Mouse (Mus musculus) left cerebral cortex, postnatal 14 days (tissue): ENCODE measurements at regions not wholly inside any gene's neighbourhood (a gene's known extent, or its start where the extent isn't known, plus 50 kb on each side); places are given as distances from the start of the nearest gene placed in this dataset.
A peak's percentile ranks its signal among the peaks of the same experiment; 100 is the strongest.

Source experiments
- DNase-seq, 2 experiments: peaks; one replicate each; pipeline ENCODE4 v3.0.0; 2021 to 2022; ENCODE audit warnings: low spot score in 2 of 2, mixed read lengths in 1 of 2
- intact Hi-C: fragments of 180-260 bp; cut with DNase I; formaldehyde crosslinking; loops from one replicate; pipeline ENCODE4 v1.15.1; 2025

GRCm38 (mm10) chr2:131801212-131801611 is 58.3 kb downstream of the Erv3 start:
- DNase-seq: no peak
- intact Hi-C loops: no loop called here

DNA sequence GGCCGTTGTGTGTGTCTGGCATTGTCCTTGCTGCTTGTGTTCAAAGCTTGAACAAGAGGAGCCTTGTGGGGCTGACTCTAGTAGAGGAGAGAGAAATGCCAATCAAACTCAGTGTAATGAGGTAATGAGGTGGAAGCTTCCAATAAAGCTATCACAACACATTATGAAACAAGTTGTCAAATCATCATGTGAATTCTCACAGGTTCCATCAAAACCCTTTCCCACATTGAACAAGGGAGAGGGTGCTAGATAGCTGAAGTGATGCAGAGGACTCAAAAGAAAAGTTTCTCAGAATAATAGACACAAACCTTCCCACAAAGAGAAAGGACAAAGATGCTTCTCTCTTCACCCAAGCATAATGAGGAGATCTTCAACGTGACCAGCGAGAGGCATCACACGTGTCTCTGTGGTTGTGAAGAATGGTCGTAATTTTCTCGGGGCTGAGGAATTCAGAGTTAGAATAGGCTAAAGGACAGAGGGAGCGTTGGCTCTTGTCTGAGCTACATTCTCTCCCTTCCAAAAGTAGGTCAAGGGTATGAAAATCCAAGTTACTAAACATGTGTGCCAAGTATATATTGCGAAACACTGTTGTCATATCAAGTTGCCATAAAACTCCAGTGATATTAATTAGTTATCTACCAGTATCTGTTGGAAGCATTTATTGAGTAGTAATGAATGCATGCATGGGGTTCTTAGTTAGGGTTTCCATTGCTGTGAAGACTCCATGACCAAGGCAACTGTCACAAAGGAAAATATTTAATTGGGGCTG is 59.2 kb downstream of the Erv3 start:
- no peak for DNase-seq
- intact Hi-C loops: no loop called here

DNA sequence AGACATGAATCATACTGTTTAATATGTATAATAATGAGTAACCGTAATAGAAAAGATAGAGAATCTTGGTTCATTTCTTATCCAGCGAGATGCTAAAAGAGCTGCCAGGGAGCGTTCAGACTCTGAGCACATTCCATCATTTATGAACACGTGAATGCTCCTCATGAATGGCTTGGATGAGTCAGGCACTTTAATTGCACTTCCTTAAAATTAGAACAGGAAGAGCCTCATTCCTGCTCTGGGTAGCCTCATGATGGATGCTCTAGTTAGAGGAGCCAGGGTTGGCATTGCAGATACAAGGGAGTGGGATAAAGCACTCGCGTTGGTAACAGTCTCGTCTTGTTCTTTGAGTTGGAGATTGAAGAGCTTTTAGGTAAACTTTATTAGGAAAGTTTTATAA is 60.1 kb downstream of the Erv3 start:
- no peak for DNase-seq
- intact Hi-C loops: no loop called here

DNA sequence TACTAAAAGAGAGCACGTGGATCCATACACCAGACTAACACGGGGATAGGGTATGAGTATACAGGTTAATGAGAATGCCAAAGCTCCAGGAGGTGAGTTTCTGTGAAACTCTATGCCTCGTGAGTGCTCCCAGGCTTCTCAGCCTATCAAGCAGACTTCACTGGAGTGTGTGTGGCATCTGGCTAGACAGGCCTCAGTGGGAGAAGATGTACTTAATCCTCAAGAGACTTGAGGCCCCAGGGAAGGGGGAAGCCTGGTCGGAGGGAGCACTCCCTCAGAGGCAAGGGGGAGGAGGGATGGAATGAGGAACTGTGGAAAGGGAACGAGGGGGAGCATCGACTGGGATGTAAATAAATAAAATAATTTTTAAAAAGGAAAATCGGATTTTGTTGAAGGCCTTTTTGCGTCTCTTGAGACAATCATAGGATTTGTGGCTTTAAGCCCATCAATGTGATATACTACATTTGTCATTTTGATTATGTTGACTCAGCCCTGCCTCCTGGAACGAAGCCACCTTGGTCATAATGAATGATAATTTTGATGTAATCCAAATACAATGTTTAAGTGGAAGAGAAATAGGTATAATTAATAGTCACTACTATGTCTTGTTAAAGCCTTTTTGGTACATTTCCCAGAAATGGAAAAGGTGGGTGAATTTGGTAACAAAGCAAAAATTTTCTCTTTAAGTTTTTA is 62.4 kb downstream of the Erv3 start:
- no peak for DNase-seq
- intact Hi-C loops: no loop called here

DNA sequence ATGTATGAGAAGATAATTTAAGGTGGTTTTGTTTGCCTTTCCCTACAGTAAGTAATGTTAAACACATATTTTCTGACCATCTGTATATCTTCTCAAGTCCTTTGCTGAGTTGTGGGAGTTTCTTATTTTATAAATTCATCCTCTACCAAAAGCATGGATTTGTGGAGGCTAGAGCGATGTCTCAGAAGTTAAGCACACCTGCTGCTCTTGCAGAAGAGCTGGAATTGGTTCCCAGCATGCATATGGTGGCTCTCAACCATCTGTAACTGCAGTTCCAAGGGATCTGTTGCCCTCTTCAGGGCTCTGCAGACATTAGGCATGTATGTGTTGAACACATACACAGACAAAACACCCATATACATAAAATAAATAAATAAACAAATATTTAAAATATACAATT is 84.2 kb downstream of the Erv3 start:
- DNase-seq: no peak
- intact Hi-C loops: no loop called here

DNA sequence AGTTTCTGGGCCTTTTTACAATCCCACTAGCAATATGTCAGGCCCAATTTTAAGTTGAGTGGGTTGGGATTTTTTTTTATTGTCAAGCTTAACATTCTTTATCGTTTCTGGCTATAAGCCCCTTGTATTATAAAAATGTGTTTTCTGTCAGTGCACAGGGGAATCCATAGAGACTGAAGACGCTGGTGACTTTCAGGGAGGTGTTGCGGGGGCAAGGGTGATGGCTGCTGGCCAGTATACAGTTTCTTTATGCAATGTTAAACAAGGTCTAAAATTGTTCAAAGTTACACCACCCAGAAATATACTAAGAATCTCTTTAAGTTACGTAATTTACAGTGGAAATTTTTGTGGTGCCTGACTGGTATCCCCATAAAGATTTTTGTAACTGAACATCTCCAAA is 85.9 kb downstream of the Erv3 start:
- intact Hi-C loops: loop anchor here (5.0 kb wide), 1 partner anchor 226 kb away; no protein-coding TSS in a partner anchor
- DNase-seq: no peak

- DNase-seq: no peak
- intact Hi-C loops: loop anchor here (5.0 kb wide), 1 partner anchor 225 kb away; no protein-coding TSS in a partner anchor
Measured at GRCm38 (mm10) chr2:131772163-131772562, 87.4 kb downstream of the Erv3 start.

DNA sequence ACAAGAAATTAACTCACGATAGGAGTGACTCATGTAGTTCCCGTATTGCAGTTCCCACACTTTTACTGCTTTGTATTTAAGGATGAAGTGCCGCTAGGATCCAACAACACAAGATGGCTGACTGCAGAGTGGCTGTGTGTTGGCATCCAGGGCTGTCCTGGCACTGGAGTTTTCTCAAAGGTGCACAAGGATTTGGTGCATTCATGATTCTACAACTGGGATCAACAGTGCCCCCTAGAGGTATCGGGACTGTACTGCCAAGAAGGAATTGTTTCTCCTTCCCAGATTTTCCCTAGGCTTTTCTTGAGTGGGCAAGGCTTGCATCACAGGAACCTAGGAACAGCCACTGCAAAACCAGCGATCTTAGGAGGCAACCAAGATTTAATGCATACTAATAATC is 88.7 kb downstream of the Erv3 start:
- peak; percentile 69 to 79 for DNase-seq
- intact Hi-C loops: loop anchor here (2.0 to 5.0 kb wide), 2 partner anchors 208 to 224 kb away; partner anchors contain the start of gene Adra1d

GRCm38 (mm10) chr2:131769656-131770210 is 89.8 kb downstream of the Erv3 start:
- DNase-seq: no peak
- intact Hi-C loops: loop anchor here (2.0 to 5.0 kb wide), 2 partner anchors 207 to 222 kb away; partner anchors contain the start of gene Adra1d

- no peak for DNase-seq
- intact Hi-C loops: no loop called here
Measured at GRCm38 (mm10) chr2:131766500-131766899, 93.0 kb downstream of the Erv3 start.

GRCm38 (mm10) chr2:131761507-131761906 is 98.0 kb downstream of the Erv3 start:
- DNase-seq: no peak
- intact Hi-C loops: no loop called here

DNA sequence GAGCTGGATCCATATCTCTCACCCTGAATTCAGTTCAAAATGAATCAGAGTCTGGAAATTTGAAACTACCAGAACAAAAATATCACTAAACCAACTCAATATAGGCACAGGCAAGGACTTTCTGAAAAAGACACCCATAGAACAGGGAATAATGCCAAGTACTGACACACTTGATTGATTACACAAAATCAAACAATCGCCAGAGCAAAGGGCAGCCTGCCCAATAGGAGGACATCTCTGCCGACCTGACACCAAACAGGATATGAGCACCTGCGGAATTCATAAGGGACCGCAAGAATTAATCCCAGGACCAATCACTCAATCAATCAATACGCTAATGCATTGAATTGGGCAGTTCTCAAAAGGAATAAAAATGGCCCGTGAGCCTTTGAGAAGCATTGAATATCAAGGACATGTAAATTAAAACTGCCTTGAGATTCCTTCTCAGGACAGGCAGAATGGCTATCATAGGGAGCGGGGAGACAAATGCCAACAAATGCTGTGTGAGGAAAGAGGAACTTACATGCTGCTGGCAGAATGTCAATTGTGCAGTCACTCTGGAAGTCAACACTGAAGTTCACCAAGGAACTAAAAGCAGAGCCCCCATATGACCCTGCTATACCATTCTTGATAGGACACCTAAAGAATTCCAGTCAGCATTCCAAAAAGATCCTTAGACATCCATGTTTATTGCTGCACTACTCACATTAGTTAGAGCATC is 102.2 kb downstream of the Erv3 start:
- no peak for DNase-seq
- intact Hi-C loops: no loop called here

- intact Hi-C loops: no loop called here
- no peak for DNase-seq
Measured at GRCm38 (mm10) chr2:131755107-131755506, 104.4 kb downstream of the Erv3 start.

- DNase-seq: no peak
- intact Hi-C loops: no loop called here
Measured at GRCm38 (mm10) chr2:131753436-131753835, 106.1 kb downstream of the Erv3 start.

GRCm38 (mm10) chr2:131750679-131751078 is 108.9 kb downstream of the Erv3 start:
- no peak for DNase-seq
- intact Hi-C loops: no loop called here

DNA sequence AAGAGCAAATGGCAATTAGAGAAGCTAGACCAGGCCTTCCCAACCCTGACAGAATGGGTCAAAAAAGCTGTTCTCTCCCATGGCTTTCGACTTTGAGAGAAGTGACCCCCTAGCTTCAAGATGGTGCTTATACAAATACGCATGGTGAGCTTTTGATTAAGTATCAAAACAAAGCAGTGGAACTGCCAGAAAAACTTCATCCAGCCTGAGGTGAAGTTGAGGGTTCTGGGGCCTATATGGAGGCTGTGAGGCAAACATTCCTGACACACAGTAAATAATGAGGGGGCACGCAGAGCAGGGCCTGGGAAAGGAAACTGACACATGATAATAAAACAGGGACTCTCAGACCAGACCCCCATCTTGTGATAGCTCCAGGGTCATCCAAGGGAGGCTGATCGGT is 109.3 kb downstream of the Erv3 start:
- DNase-seq: no peak
- intact Hi-C loops: no loop called here

DNA sequence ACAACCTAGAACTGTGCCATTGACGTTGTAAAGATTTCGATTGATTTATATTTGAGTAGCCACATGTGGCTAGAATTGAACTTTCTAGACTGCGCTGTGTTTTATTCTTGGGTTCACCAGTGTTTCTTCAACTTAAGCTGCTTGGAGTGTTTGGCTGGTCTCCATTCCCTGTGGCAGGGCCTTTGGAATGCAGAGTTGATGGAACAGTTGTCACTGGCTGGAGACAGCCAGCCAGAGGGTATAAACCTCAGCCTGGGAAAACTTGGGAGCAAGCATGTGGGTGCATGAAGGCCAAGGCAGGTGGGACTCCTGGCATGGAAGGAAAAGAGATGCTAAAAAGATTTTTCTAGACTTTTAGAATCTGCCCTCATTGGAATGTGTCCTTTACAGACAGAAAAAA is 109.8 kb downstream of the Erv3 start:
- DNase-seq: no peak
- intact Hi-C loops: loop anchor here (5.0 kb wide), 1 partner anchor 77 kb away; no protein-coding TSS in a partner anchor

GRCm38 (mm10) chr2:131748791-131749190 is 110.8 kb downstream of the Erv3 start:
- DNase-seq: peak; percentile 74 to 93
- intact Hi-C loops: loop anchor here (5.0 kb wide), 1 partner anchor 76 kb away; no protein-coding TSS in a partner anchor

DNA sequence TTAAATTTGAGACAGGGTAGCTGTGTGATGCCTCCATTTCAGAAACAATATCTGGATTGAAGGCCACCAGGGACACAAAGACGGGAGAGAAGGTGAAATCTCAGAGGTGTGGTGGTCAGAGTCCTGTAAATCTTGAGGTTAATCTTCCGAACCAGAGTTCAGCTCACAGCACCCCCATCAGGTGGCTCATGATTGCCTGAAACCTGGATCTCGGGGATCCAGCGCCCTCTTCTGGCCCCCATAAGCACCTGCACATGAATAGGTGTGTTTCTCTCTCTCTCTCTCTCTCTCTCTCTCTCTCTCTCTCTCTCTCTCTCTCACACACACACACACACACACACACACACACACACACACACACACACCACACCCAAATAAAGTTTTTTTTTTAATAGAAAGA is 111.8 kb downstream of the Erv3 start:
- intact Hi-C loops: loop anchor here (5.0 kb wide), 1 partner anchor 75 kb away; no protein-coding TSS in a partner anchor
- no peak for DNase-seq
